Mouse (Mus musculus) bone marrow, adult 2 months (tissue): Measurements from ENCODE around the gene Smim26. TPM values are rescaled to one million over a fixed set of nuclear protein-coding genes. Genes with fewer than 3 reads are reported as not detected.
A peak's percentile ranks its signal among the peaks of the same experiment; 100 is the strongest.
"Not testable (repeated sequence)": the region's sequence is repeated elsewhere in the genome, so short reads cannot be mapped to it uniquely, and the experiment has no call there.

Experiments used
- H3K27ac ChIP-seq: fragments of 200-500 bp; 2 replicates; pipeline ENCODE4 v1.5.1; 2012; ENCODE audit warnings: low read depth, mild to moderate bottlenecking, control low read depth, inconsistent platforms, low read length; ENCODE audit not compliant: control insufficient read depth, poor library complexity, insufficient read depth
- H3K4me1 ChIP-seq: fragments of 200-500 bp; 2 replicates; pipeline ENCODE4 v1.6.1; 2011; ENCODE audit warnings: low read length; ENCODE audit not compliant: control insufficient read depth, insufficient read depth
- H3K4me3 ChIP-seq: fragments of 200-500 bp; replicated peaks from 2 replicates; pipeline ENCODE3; 2011; ENCODE audit warnings: mild to moderate bottlenecking, low read depth, low read length, control low read depth; ENCODE audit not compliant: control insufficient read depth
- CTCF ChIP-seq: fragments of 200-500 bp; IDR thresholded peaks from 2 replicates; pipeline ENCODE4 v1.5.1; 2011; ENCODE audit warnings: low read length, control low read depth; ENCODE audit not compliant: control insufficient read depth, insufficient read depth
- POLR2A ChIP-seq: fragments of 200-500 bp; IDR thresholded peaks from 2 replicates; pipeline ENCODE4 v1.6.1; 2011; ENCODE audit warnings: low read depth, mild to moderate bottlenecking, control low read depth, low read length, borderline replicate concordance; ENCODE audit not compliant: control insufficient read depth
- WGBS: fragments of 180-500 bp; shearing (Covaris S2); methylation state at CpG from one replicate; pipeline ENCODE4 v1.1.7; 2018; 5-methylcytosine and 5-hydroxymethylcytosine counted together
- polyA plus RNA-seq: library from polyadenylated mRNA; stranded (reverse); fragments of >200 nt; gene quantifications from 2 replicates; pipeline ENCODE4 v1.2.4, GENCODE M21; 2011; ENCODE audit warnings: low replicate concordance; ENCODE audit not compliant: missing spikeins, insufficient read depth, insufficient read length

Smim26 gene
- polyA plus RNA-seq, 1 experiment: 24.7 TPM

GRCm38 (mm10) chr2:144555820-144556552, 37.9 kb upstream of the Smim26 start, which contains the start of gene Sec23b:
Sec23b (plus strand) TSS chr2:144556229.
- TF ChIP-seq CTCF (peak; percentile 22; the same call in 1 of the 2 replicates), POLR2A (peak; percentile 92)
- WGBS: under 1% methylated on average over 44 of the region's 44 CpGs

GRCm38 (mm10) chr2:144588723-144589122, 5.1 kb upstream of the Smim26 start:
- Histone ChIP-seq H3K27ac (no peak overlapping the region), H3K4me1 (no peaks in the 10 kb centered on the region; the same call in 1 of the 2 replicates), H3K4me3 (no peak overlapping the region)
- 90% methylated on average over 4 of the region's 4 CpGs for WGBS
- TF ChIP-seq POLR2A (no peak), CTCF (peak; percentile 32; the same call in 1 of the 2 replicates)

More at GRCm38 (mm10) chr2:144555820-144556552, 37.9 kb upstream of the Smim26 start, which contains the start of gene Sec23b:
- no peaks in the 10 kb centered on the region; the same call in 1 of the 2 replicates for H3K4me1 ChIP-seq
- H3K27ac ChIP-seq: peak within 1 kb of the TSS; percentile 90
- H3K4me3 ChIP-seq: peak within 1 kb of the TSS; percentile 78

GRCm38 (mm10) chr2:144593036-144593435, 818 bp upstream of the Smim26 start:
- H3K4me3 ChIP-seq, H3K4me1 ChIP-seq, H3K27ac ChIP-seq: not testable (repeated sequence)
- WGBS: 67% methylated on average over 8 of the region's 8 CpGs

GRCm38 (mm10) chr2:144598006-144598405, 4.2 kb downstream of the Smim26 start:
- no peak overlapping the region for H3K27ac ChIP-seq
- WGBS: 71% methylated on average over 2 of the region's 2 CpGs
- TF ChIP-seq POLR2A: no peak
- TF ChIP-seq CTCF: no peak
- H3K4me3 ChIP-seq: no peak overlapping the region
- H3K4me1 ChIP-seq: no peaks in the 10 kb centered on the region; the same call in 1 of the 2 replicates

GRCm38 (mm10) chr2:144599831-144600687, 6.2 kb downstream of the Smim26 start, which contains the start of gene Dtd1:
Dtd1 (plus strand) TSS chr2:144599897.
- H3K4me3 ChIP-seq: peak within 1 kb of the TSS; percentile 73
- 1% methylated on average over 50 of the region's 50 CpGs for WGBS
- H3K4me1 ChIP-seq: no peaks in the 10 kb centered on the region; the same call in 1 of the 2 replicates
- H3K27ac ChIP-seq: peak within 1 kb of the TSS; percentile 37
- TF ChIP-seq CTCF: peak; percentile 79
- TF ChIP-seq POLR2A: peak; percentile 68; the same call in 1 of the 2 replicates

GRCm38 (mm10) chr2:144601576-144601975, 7.7 kb downstream of the Smim26 start:
- TF ChIP-seq CTCF: no peak
- TF ChIP-seq POLR2A: no peak
- Histone ChIP-seq H3K27ac (no peak overlapping the region), H3K4me3 (no peak overlapping the region), H3K4me1 (no peaks in the 10 kb centered on the region; the same call in 1 of the 2 replicates)
- 90% methylated on average over 1 of the region's 1 CpGs for WGBS

GRCm38 (mm10) chr2:144613956-144614355, 20.1 kb downstream of the Smim26 start:
- Histone ChIP-seq H3K4me3 (no peak overlapping the region), H3K4me1 (no peaks in the 10 kb centered on the region), H3K27ac (no peak overlapping the region)
- WGBS: 91% methylated on average over 6 of the region's 6 CpGs
- no peak for TF ChIP-seq POLR2A
- no peak for TF ChIP-seq CTCF
